Mouse (Mus musculus) gastrocnemius, postnatal 25 days (tissue): ENCODE measurements around the gene Plekha4. TPM values are rescaled to one million over a fixed set of nuclear protein-coding genes. Genes with fewer than 3 reads are reported as not detected.

Experiments
- total RNA-seq, 2 experiments: library from RNA; stranded (reverse); gene quantifications; 1 replicate in 1 of 2; 2 replicates in 1 of 2; pipeline ENCODE4 v1.2.3; 2021

Gene Plekha4
- total RNA-seq, 2 experiments from 2014 or later = 7.5 to 8.5 TPM

Other genes starting within 250 kb of the Plekha4 start
- not detected for gene Slc6a21, start 248.8 kb upstream of the Plekha4 start, total RNA-seq
- gene Trpm4, start 192.6 kb upstream of the Plekha4 start, total RNA-seq = 10 to 100 TPM; 17.0 to 18.3 TPM
- gene Hrc, start 191.0 kb upstream of the Plekha4 start, total RNA-seq = 100 to 1,000 TPM; 812 to 910 TPM
- gene Ppfia3, start 159.3 kb upstream of the Plekha4 start, total RNA-seq = under 1 TPM; 0.18 to 0.38 TPM
- under 1 TPM in 1 of 2 experiments, not detected in 1; 0.67 TPM for gene Lin7b, start 155.7 kb upstream of the Plekha4 start, total RNA-seq
- 10 to 100 TPM; 76.1 to 78.0 TPM for gene Snrnp70, start 130.6 kb upstream of the Plekha4 start, total RNA-seq
- 100 to 1,000 TPM in 1 of 2 experiments, 10 to 100 TPM in 1; 73.7 to 107 TPM for gene Kcna7, start 120.7 kb upstream of the Plekha4 start, total RNA-seq
- 1 to 10 TPM; 3.9 to 6.6 TPM for gene Ntf5, start 112.6 kb upstream of the Plekha4 start, total RNA-seq
- gene Lhb, start 105.5 kb upstream of the Plekha4 start, total RNA-seq = 1 to 10 TPM in 1 of 2 experiments, not detected in 1; 1.6 TPM
- 100 to 1,000 TPM; 243 to 327 TPM for gene Gys1, start 91.5 kb upstream of the Plekha4 start, total RNA-seq
- gene Ruvbl2, start 88.2 kb upstream of the Plekha4 start, total RNA-seq = 10 to 100 TPM; 23.3 to 23.8 TPM
- 100 to 1,000 TPM; 125 to 149 TPM for gene Ftl1, start 66.4 kb upstream of the Plekha4 start, total RNA-seq
- gene Bax, start 59.4 kb upstream of the Plekha4 start, total RNA-seq = 10 to 100 TPM; 15.6 to 16.9 TPM
- gene Tulp2, start 44.5 kb upstream of the Plekha4 start, total RNA-seq = not detected
- 1 to 10 TPM; 4.3 to 10.0 TPM for gene Gm45808, start 39.5 kb upstream of the Plekha4 start, total RNA-seq
- 10 to 100 TPM; 12.3 to 12.6 TPM for gene Dhdh, start 37.5 kb upstream of the Plekha4 start, total RNA-seq
- gene Nucb1, start 15.9 kb upstream of the Plekha4 start, total RNA-seq = 10 to 100 TPM; 60.8 to 73.2 TPM
- gene Ppp1r15a, start 62 bp upstream of the Plekha4 start, total RNA-seq = 10 to 100 TPM; 13.8 to 19.2 TPM
- 1 to 10 TPM in 1 of 2 experiments, under 1 TPM in 1; 0.99 to 1.2 TPM for gene Hsd17b14, start 28.6 kb downstream of the Plekha4 start, total RNA-seq
- 10 to 100 TPM; 56.3 to 63.9 TPM for gene Bcat2, start 43.8 kb downstream of the Plekha4 start, total RNA-seq
- not detected for gene Fgf21, start 89.2 kb downstream of the Plekha4 start, total RNA-seq
- gene Fut1, start 91.0 kb downstream of the Plekha4 start, total RNA-seq = not detected
- not detected for gene Izumo1, start 95.5 kb downstream of the Plekha4 start, total RNA-seq
- 1 to 10 TPM; 6.1 to 8.5 TPM for gene Rasip1, start 101.2 kb downstream of the Plekha4 start, total RNA-seq
- 10 to 100 TPM; 39.0 to 46.1 TPM for gene Mamstr, start 113.6 kb downstream of the Plekha4 start, total RNA-seq
- under 1 TPM; 0.19 to 0.61 TPM for gene Fut2, start 140.1 kb downstream of the Plekha4 start, total RNA-seq
- gene Ntn5, start 157.7 kb downstream of the Plekha4 start, total RNA-seq = under 1 TPM; 0.38 to 0.75 TPM
- under 1 TPM in 1 of 2 experiments, not detected in 1; 0.16 TPM for gene Sec1, start 168.1 kb downstream of the Plekha4 start, total RNA-seq
- 10 to 100 TPM in 1 of 2 experiments, 1 to 10 TPM in 1; 4.9 to 11.2 TPM for gene Car11, start 173.5 kb downstream of the Plekha4 start, total RNA-seq
- 100 to 1,000 TPM in 1 of 2 experiments, 10 to 100 TPM in 1; 14.3 to 121 TPM for gene Dbp, start 178.8 kb downstream of the Plekha4 start, total RNA-seq
- 100 to 1,000 TPM; 433 to 449 TPM for gene Rpl18, start 189.1 kb downstream of the Plekha4 start, total RNA-seq
- 10 to 100 TPM in 1 of 2 experiments, 1 to 10 TPM in 1; 8.5 to 12.7 TPM for gene Sphk2, start 191.7 kb downstream of the Plekha4 start, total RNA-seq
- under 1 TPM; 0.13 to 0.29 TPM for gene Fam83e, start 194.9 kb downstream of the Plekha4 start, total RNA-seq
- gene Spaca4, start 199.5 kb downstream of the Plekha4 start, total RNA-seq = not detected